Mouse (Mus musculus): Measurements from ENCODE around the gene A530016L24Rik. TPM values are rescaled to one million over a fixed set of nuclear protein-coding genes. Genes with fewer than 3 reads are reported as not detected.

Gene A530016L24Rik
- polyA plus RNA-seq, 1 experiment: 140 TPM

DNA sequence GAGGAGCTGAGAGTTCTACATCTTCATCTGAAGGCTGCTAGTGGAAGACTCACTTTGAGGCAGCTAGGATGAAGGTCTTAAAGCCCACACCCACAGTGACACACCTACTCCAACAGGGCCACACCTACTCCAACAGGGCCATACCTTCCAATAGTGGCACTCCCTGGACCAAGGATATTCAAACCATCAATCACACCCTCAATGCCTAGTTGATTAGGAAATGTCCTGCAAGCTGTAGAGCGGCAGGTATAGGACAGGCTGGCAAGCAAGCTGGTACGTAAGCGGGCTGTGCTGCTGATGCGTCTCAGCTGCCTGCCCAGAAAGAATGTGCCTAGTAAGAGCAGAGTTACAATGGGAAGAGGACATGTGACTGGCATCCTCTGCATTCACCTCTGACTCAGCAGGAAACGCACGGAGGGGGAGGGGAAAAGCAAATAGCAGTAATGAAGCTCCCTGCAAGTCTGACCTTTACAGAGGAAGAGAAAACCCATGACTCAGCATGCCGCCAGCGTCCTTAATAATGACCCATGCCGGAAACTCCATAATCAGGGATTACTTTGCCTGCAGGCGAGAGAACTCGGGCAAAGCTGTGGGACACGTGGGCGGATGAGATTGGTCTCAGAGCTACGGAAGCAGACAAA, 27.6 kb downstream of the A530016L24Rik start, which contains the start of gene Tmem179:
Gene Tmem179, minus strand, starts transcription at position 51 of the 641 bp plus-strand sequence.
- no peak within 1 kb of the TSS for H3K4me3 ChIP-seq (ENCODE audit: insufficient read depth, low read depth, low read length)
- 0 out of 2 replicates have a peak within 1 kb of the TSS, but pooled peaks have one; percentile 9 for H3K27ac ChIP-seq (replicated peaks; ENCODE audit: low read depth, low read length)
- H3K4me1 ChIP-seq (ENCODE audit: control insufficient read depth, insufficient read depth, insufficient read length, low read length): peaks cover 10% of the 10 kb centered on the region; the same call in 1 of the 2 replicates

DNA sequence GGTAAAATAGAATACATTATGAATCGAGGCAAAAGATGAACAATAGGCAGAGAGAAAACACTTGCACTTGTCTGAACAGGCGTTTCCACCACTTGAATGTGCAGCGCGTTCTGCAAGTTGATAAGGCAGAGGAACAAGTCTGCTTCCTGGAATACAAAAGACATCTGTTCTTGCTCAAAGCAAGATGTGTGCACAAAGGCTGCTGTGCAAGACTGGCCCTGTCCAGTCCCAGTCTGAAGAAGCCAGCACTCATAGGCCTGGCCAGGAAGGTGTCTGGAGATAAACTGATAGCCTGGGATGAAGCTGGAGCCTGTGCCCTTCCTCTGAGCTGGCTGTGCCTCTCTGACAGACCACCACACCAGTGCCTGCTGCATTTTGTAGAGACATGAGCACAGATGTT, 28.9 kb downstream of the A530016L24Rik start:
- H3K27ac ChIP-seq (replicated peaks; ENCODE audit: low read depth, low read length): 0 out of 2 replicates have a peak overlapping the region, but pooled peaks have one; percentile 9
- no peak overlapping the region for H3K4me3 ChIP-seq (ENCODE audit: insufficient read depth, low read depth, low read length)
- peaks cover 10% of the 10 kb centered on the region; the same call in 1 of the 2 replicates for H3K4me1 ChIP-seq (ENCODE audit: control insufficient read depth, insufficient read depth, insufficient read length, low read length)

DNA sequence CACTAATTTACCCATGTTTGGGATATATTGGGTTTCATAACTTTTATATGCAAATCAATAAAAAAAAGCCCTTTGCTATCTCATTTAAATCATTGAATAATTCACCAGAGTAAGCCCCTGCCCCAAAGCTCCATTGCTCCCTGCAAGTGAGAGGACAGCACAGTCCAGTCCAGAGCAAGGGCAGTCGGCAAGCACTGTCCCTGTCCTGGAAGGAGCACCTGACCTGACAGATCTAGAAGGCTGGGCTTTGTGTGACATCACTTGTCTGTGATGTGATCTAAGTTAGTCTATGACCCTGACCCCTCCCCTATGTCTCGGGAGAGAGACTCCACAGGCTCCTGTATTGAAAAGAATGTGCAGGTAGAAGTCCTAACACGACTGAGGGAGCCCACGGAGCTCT, 44.5 kb downstream of the A530016L24Rik start:
- H3K4me1 ChIP-seq (ENCODE audit: control insufficient read depth, insufficient read depth, insufficient read length, low read length): no peaks in the 10 kb centered on the region
- H3K27ac ChIP-seq (replicated peaks; ENCODE audit: low read depth, low read length): no peak overlapping the region
- H3K4me3 ChIP-seq (ENCODE audit: insufficient read depth, low read depth, low read length): no peak overlapping the region

DNA sequence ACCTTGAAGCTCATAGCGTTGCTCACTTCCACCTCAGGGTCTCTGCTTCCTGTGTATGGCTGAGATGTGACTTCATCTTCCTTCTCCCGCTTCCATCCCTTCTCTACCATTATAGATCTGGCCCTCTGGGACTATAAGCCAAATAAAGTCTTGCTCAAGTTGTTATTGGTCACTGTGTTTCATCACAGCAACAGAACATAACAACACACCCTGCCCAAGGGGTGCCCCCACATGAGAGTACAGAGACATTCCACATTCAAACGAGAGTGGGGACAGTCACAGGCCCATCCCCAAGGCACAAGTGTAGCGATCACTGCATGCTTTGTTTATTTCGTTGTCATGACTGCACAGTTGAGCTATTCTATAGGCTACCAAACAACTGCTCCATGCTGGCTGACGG, 48.0 kb downstream of the A530016L24Rik start:
- Histone ChIP-seq H3K4me1 (ENCODE audit: control insufficient read depth, insufficient read depth, insufficient read length, low read length) (no peaks in the 10 kb centered on the region), H3K4me3 (ENCODE audit: insufficient read depth, low read depth, low read length) (no peak overlapping the region), H3K27ac (replicated peaks; ENCODE audit: low read depth, low read length) (no peak overlapping the region)

DNA sequence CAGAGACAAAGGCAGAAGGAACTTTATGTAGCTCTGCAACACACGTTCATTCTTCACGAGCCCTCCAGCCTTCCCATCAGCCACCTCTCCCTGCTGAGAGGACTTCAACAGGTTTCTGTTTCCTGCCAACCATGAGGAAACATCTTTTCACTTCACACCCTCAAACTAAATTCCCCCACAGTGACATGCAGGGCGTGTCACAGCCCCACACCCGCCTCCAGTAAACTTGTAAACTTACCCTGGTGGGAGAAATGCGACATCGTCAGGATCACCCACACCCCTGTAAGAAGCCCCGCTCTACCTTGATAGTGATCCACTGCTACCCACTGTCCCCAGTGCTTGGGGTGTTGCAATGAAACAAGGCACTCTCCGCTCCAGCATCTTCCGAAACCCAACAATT, 49.1 kb downstream of the A530016L24Rik start:
- Histone ChIP-seq H3K27ac (replicated peaks; ENCODE audit: low read depth, low read length) (no peak overlapping the region), H3K4me3 (ENCODE audit: insufficient read depth, low read depth, low read length) (no peak overlapping the region), H3K4me1 (ENCODE audit: control insufficient read depth, insufficient read depth, insufficient read length, low read length) (no peaks in the 10 kb centered on the region)

DNA sequence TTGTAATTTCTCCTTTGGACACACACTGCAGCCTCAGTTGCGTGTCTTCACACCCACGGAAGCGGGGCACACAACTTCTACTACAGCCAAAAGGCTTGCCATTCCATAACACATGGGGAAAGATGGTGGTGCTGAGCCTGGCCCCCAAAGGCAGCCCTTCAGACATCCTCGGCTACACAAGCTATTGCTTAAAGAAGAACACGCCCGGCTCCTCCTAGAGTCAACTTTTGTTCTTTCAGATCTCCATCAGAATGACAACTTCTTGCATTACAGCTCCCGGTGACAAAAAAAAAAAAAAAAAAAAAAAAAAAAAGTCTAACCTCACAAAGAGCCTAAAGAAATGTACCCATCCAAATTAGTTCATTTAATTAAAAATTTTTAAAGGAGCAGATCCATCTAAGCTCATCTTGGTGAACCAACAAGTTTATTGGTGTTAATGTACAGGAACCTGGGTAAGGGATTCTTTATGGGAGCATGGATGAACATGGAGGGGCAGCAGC, 50.3 kb downstream of the A530016L24Rik start:
- no peak overlapping the region for H3K27ac ChIP-seq (replicated peaks; ENCODE audit: low read depth, low read length)
- H3K4me1 ChIP-seq (ENCODE audit: control insufficient read depth, insufficient read depth, insufficient read length, low read length): no peaks in the 10 kb centered on the region
- no peak overlapping the region for H3K4me3 ChIP-seq (ENCODE audit: insufficient read depth, low read depth, low read length)

DNA sequence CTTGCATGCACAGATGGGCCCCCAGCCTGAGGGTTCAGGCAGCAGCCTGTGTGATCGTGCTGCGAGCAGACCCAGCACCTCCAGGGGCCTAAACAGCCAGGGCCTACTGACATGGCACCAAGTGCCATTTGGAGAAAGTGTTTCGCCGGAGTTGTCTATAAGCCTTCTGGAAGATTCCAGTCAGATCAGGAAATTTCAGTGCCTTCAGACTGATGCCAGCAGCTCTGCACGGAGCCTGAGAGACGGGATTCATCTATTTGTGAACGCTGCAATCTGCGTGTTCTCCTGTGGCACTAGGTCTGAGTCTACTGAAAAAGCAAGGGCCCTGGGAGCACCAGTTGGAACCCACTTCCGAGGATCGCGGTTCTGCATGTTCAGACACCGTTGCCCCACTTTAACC, 51.1 kb downstream of the A530016L24Rik start:
- Histone ChIP-seq H3K27ac (replicated peaks; ENCODE audit: low read depth, low read length) (no peak overlapping the region), H3K4me1 (ENCODE audit: control insufficient read depth, insufficient read depth, insufficient read length, low read length) (no peaks in the 10 kb centered on the region), H3K4me3 (ENCODE audit: insufficient read depth, low read depth, low read length) (no peak overlapping the region)

DNA sequence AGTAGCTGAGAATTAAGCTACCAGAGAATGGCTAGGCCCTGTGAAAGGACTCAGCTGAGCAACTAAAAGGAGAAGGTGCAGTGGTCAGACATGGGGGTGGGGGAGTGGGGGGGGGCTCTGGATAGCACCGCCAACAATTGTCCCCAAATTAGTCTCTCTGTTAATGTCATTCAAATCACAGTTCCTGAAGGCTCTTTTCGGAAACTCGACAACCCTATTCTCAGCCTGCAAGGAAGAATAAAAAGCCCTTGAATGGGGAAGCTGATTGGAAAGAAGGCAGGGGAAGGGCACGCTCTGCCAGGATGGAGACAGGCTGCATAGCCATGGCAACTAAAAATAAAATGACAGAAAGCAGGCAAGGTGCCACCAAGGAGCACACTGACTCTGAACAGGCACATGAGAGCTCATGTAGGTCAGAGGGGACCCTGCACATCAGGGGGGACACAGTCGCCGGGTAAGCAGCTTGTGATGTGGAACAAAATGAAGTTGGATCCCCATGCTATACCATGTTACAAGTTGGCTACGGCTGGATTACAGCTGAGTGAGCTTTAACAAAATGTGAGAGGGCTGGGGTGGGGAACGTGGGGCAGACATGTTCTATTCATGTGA, 52.3 kb downstream of the A530016L24Rik start:
- no peaks in the 10 kb centered on the region for H3K4me1 ChIP-seq (ENCODE audit: control insufficient read depth, insufficient read depth, insufficient read length, low read length)

DNA sequence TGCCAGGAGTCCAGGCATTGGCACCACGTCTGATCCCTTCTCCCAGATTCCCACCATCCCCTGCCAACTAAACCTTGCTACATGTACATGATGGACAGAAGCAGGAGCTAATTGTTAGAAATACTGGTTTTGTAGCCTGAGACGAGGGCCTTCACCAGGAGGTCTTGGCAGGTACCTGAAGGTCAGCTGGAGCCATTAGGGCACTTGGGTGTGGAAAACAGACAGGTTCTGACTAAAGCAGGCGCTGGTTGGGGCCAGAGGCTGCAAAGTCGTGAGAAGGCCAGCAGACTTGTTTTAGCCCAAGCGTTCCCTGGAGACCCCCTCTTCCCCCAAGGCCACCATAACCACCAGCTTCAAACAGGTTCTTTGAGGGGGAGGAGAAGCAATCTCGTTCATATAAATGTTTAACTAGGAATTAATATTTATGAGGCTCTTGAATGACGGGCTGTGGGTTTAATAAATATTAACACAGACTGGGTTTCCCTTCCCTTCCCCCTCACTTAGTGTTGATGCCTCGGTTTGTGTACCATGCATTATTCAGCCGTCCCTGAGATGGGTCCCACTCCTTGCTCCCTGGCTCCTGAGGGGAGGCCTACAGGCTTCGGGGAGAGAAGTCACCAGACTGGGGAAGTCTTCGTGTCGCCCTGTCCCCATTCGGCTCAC, 53.1 kb downstream of the A530016L24Rik start:
- no peaks in the 10 kb centered on the region for H3K4me1 ChIP-seq (ENCODE audit: control insufficient read depth, insufficient read depth, insufficient read length, low read length)
- no peak overlapping the region for H3K4me3 ChIP-seq (ENCODE audit: insufficient read depth, low read depth, low read length)
- no peak overlapping the region for H3K27ac ChIP-seq (replicated peaks; ENCODE audit: low read depth, low read length)

More for the DNA sequence above, 52.3 kb downstream of the A530016L24Rik start:
- Histone ChIP-seq H3K4me3 (ENCODE audit: insufficient read depth, low read depth, low read length) (no peak overlapping the region), H3K27ac (replicated peaks; ENCODE audit: low read depth, low read length) (no peak overlapping the region)

DNA sequence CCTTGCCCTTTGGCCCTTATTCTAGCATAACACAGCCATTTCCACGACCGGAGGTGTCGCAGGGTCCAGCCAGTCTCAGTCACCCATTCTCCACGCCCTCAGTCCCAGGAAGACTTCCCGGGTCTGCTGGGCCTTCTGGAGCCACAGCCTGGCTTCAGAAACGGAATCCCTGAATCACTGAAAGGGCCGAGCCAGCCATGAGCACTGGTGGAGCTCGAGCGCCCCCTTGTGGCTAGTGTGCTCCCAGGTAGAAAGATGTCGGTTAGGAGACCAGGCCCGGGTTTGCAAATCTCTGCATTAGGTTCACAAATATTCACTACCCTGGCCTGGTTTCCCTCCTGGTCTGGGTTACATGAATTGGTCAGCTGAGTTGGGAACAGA, 53.7 kb downstream of the A530016L24Rik start:
- Histone ChIP-seq H3K4me1 (ENCODE audit: control insufficient read depth, insufficient read depth, insufficient read length, low read length) (no peaks in the 10 kb centered on the region), H3K27ac (replicated peaks; ENCODE audit: low read depth, low read length) (no peak overlapping the region), H3K4me3 (ENCODE audit: insufficient read depth, low read depth, low read length) (no peak overlapping the region)

DNA sequence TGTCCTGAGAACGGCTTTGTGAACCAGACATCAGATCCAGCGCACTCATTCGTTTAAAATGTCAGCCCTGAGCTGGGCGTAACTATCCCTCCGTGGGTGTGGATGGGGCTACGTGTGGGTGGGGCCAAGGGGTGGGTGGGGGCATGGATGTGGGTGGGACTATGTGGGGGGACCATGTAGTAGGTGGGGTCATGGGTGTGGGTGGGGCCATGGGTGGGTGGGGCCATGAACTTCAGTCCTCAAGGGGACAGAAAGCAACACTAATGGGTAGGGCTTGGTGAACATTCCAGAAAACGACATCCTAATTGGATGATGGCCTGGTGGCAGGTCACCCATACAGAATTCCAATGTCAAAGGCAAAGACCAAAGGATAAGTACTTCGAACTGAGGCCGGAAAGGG, 54.7 kb downstream of the A530016L24Rik start:
- Histone ChIP-seq H3K27ac (replicated peaks; ENCODE audit: low read depth, low read length) (no peak overlapping the region), H3K4me3 (ENCODE audit: insufficient read depth, low read depth, low read length) (no peak overlapping the region), H3K4me1 (ENCODE audit: control insufficient read depth, insufficient read depth, insufficient read length, low read length) (no peaks in the 10 kb centered on the region)

DNA sequence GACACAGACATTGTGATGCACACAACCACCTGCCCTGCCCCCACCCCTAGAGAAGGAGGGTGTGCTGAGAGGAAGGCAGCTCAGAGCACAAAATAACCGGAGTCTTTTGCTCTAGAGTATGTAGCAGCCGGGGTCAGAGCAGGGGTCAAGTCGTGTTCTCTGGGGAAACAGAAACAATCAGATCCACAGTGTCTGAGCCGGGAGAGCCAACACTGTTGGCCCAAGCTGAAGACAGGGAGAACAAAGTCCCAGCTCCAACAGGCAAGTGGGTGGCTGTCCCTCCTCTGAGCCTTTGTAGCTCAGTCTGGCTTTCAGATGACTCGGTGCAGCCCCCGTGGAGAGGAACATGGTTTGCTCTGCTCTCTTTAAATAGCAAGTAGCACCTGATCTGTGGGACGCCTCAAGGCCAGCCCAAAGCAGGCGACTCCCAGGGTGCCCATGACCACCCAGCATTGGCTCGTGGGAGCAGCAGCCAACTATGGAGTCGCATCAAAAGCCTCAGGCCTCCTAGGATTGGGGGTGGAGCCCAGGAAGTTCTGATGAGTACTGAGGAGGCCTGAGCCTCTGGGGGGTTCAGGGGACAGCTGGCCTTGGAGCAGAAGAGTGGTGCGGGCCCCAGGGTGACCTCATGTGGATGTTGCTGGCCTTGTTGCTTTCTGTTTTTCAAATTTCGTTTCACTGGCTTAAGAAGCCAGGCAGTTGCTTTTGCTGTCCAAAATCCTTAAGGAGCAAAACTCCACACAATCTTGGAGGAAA, 55.9 kb downstream of the A530016L24Rik start:
- H3K4me1 ChIP-seq (ENCODE audit: control insufficient read depth, insufficient read depth, insufficient read length, low read length): no peaks in the 10 kb centered on the region
- no peak overlapping the region for H3K27ac ChIP-seq (replicated peaks; ENCODE audit: low read depth, low read length)
- H3K4me3 ChIP-seq (ENCODE audit: insufficient read depth, low read depth, low read length): no peak overlapping the region

DNA sequence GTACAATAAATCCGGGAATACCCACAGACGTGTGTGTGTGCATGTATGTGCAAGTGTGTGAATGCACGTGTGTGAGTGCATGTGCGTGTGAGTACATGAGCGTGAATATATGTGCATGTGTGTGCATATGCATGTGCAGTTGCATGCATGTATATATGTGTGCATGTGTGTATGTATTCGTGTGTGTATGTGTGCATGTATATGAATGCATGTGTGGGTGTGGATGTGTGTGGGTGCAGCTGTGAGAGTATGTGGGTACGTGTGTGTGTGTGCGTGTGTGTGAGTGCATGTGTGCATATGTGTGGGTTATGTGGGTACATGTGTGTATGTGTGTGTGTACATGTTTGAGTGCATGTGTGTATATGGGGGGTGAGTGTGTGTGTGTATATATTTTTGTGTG, 56.9 kb downstream of the A530016L24Rik start:
- H3K27ac ChIP-seq (replicated peaks; ENCODE audit: low read depth, low read length): no peak overlapping the region
- no peak overlapping the region for H3K4me3 ChIP-seq (ENCODE audit: insufficient read depth, low read depth, low read length)
- H3K4me1 ChIP-seq (ENCODE audit: control insufficient read depth, insufficient read depth, insufficient read length, low read length): no peaks in the 10 kb centered on the region

DNA sequence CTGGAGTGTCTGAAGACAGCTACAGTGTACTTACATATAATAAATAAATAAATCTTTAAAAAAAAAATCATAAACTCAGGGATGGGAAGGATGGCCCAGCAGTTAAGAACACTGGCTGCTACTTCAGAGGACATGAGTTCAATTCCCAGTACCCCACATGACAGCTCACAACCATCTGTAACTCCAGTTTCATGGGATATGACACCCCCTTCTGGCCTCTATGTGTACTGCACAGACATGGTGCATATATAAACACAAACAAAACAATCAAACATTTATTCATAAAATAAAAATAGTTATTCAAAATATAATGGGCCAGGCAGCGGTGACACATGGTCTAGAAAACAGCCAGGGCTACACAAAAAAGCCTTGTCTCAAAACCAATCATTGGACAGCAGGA, 60.0 kb downstream of the A530016L24Rik start:
- Histone ChIP-seq H3K4me1 (ENCODE audit: control insufficient read depth, insufficient read depth, insufficient read length, low read length) (no peaks in the 10 kb centered on the region), H3K27ac (replicated peaks; ENCODE audit: low read depth, low read length) (no peak overlapping the region), H3K4me3 (ENCODE audit: insufficient read depth, low read depth, low read length) (no peak overlapping the region)

All from brown adipose tissue, adult 24 weeks (tissue).